Mouse (Mus musculus) megakaryocyte, embryonic 14.5 days (primary cell): ENCODE measurements around the gene Medag. TPM values are rescaled to one million over a fixed set of nuclear protein-coding genes. Genes with fewer than 3 reads are reported as not detected.

Experiments
- H3K27me3 ChIP-seq: replicated peaks from 2 replicates; pipeline ENCODE3; 2012; ENCODE audit warnings: inconsistent platforms
- H3K36me3 ChIP-seq: replicated peaks from 2 replicates; pipeline ENCODE3; 2012; ENCODE audit warnings: low read length, inconsistent platforms, mixed read lengths
- H3K4me1 ChIP-seq: 2 replicates; pipeline ENCODE4 v1.6.1; 2012; ENCODE audit warnings: inconsistent platforms
- H3K4me3 ChIP-seq: replicated peaks from 2 replicates; pipeline ENCODE3; 2012; ENCODE audit warnings: moderate library complexity, mild to moderate bottlenecking, inconsistent platforms
- H3K9me3 ChIP-seq: 2 replicates; pipeline ENCODE4 v1.6.1; 2012; ENCODE audit warnings: inconsistent platforms
- FLI1 ChIP-seq: IDR thresholded peaks from 2 replicates; pipeline ENCODE4 v1.6.1; 2012; ENCODE audit warnings: low read length, inconsistent platforms, mixed read lengths
- GATA1 ChIP-seq: IDR thresholded peaks from 3 replicates; pipeline ENCODE4 v1.6.1; 2012; ENCODE audit warnings: mixed read lengths, low read length, inconsistent platforms, borderline replicate concordance
- polyA plus RNA-seq: library from polyadenylated mRNA; stranded (reverse); fragments of >175 nt; gene quantifications from 2 replicates; pipeline ENCODE4 v1.2.3, GENCODE M21; 2012; ENCODE audit warnings: low replicate concordance; ENCODE audit not compliant: insufficient read depth

The Medag gene
- polyA plus RNA-seq, 1 experiment, result not detected

DNA sequence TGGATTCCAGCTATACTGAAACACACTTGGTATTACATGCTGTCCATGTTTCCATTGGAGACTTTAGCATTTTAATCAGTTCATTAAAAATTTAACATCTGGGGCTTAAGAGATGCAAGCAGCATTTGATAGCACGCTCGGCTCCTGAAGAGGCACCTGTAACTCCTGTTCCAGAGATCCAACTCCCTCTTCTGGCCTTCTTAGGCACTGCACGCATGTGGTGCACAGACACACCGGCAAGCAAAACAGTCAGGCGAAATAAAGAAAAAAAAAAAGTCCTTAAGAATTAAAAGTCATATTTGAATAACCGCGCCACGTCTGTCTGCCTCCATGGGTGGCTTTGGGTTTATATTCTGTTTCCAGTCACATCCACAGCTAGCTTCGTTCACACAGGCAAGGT is 62.6 kb downstream of the Medag start:
- TF ChIP-seq GATA1 (no peak), FLI1 (no peak)
- Histone ChIP-seq H3K36me3 (no peaks in the 10 kb centered on the region), H3K27me3 (no peaks in the 10 kb centered on the region), H3K4me1 (0 out of 2 replicates have a peak, but pooled peaks cover 4% of the 10 kb centered on the region), H3K9me3 (peaks cover 24% of the 10 kb centered on the region), H3K4me3 (no peak overlapping the region)

DNA sequence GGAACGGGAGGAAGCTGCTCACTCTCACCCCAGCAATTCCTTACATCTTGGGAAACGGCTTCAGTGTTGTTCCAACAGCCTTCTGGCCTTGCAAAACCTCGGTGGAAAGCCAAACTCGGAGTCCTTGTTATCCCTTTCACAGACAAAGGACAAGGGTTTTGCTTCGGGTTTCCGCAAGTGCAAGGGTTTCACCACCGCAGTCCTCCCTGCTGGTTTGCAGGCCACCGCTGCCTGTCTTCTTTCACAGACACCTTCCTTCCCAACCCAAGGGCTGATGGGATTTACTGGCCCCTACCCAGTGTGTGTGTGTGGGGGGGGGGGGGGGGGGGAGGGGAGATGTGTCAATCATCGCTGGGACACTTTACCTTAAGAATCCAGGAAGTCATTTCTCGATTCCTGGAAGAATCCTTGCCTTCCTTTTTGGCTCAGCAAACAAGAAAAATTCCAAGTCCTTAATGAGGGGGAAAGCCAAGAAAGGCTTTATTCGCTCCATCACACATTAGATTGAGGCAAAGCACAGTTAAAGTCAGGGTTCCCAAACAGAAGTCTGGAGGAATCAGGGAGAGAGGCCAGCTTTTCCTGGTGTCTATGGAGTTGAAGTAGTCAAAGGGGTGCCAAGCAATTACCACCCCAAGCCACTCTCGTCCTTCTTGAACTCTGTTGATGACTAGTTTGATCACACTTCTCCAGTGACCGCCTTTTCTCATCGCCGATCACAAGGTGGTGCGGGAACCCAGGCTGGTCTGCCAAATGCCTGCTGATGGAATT is 63.3 kb downstream of the Medag start:
- TF ChIP-seq FLI1 (no peak), GATA1 (no peak)
- H3K27me3 ChIP-seq, result no peaks in the 10 kb centered on the region
- H3K36me3 ChIP-seq, result no peaks in the 10 kb centered on the region
- 0 out of 2 replicates have a peak, but pooled peaks cover 4% of the 10 kb centered on the region for H3K4me1 ChIP-seq
- H3K9me3 ChIP-seq, result peaks cover 24% of the 10 kb centered on the region
- H3K4me3 ChIP-seq, result no peak overlapping the region

Other genes with a start within 250 kb of the Medag start
- 0.91 TPM in 1 of 2 replicates, not detected in the other for gene Uspl1, start 227.4 kb upstream of the Medag start, polyA plus RNA-seq
- 21.8 and 484 TPM in 2 replicates for gene Hmgb1, start 227.3 kb upstream of the Medag start, polyA plus RNA-seq
- 15.7 and 31.2 TPM in 2 replicates for gene Alox5ap, start 147.0 kb upstream of the Medag start, polyA plus RNA-seq
- gene Tex26, start 27.9 kb downstream of the Medag start, polyA plus RNA-seq, result not detected in 2 replicates
- gene Wdr95, start 116.9 kb downstream of the Medag start, polyA plus RNA-seq, result not detected in 2 replicates
- 6.8 and 12.3 TPM in 2 replicates for gene Hsph1, start 224.6 kb downstream of the Medag start, polyA plus RNA-seq